Mouse (Mus musculus): Measurements from ENCODE around the gene Bmf. TPM values are rescaled to one million over a fixed set of nuclear protein-coding genes. Genes with fewer than 3 reads are reported as not detected.

Bmf gene
- polyA plus RNA-seq, 1 experiment from 2014 or later, result 2.8 TPM

DNA sequence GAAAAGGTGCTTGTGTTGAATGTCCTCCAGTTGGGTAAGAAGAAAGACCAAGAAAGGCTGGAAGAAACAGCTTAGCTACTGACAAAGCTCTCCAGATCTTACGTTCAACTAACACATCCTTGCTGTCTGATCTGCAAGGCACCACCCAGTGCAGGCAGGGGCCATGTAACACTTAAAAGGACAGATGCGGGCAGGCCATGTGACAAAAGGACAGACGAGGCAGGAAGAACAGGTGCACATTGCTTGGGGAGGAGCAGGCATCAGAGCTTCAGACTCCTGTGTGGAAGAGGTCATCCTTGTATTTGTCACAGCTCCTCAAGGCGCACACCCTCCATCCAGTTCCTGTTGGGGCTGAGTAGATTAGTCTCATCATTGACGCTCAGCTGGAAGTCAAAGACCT is 66.5 kb downstream of the Bmf start:
- Histone ChIP-seq H3K4me1 (replicated peaks; ENCODE audit: control insufficient read depth, insufficient read depth) (peaks cover 6% of the 10 kb centered on the region), H3K4me2 (replicated peaks; ENCODE audit: low read depth) (no peak overlapping the region), H3K36me3 (ENCODE audit: control insufficient read depth, insufficient read depth, low read length) (no peaks in the 10 kb centered on the region), H3K9ac (ENCODE audit: low read length) (no peak overlapping the region), H3K4me3 (ENCODE audit: low read depth, low read length) (no peak overlapping the region), H3K9me3 (ENCODE audit: control insufficient read depth, low read length) (no peaks in the 10 kb centered on the region), H3K27me3 (ENCODE audit: control insufficient read depth, insufficient read depth, low read length) (no peaks in the 10 kb centered on the region), H3K27ac (replicated peaks) (no peak overlapping the region)
- no peak for DNase-seq (ENCODE audit: low spot score)
- TF ChIP-seq EP300 (optimal IDR thresholded peaks at IDR 0.05) (no peak), CTCF (IDR thresholded peaks at IDR 0.05; ENCODE audit: low read depth) (no peak)
- ATAC-seq (ENCODE audit: low FRiP score, low TSS enrichment), result no peak
- WGBS, result 83% methylated on average over 5 of the region's 5 CpGs

DNA sequence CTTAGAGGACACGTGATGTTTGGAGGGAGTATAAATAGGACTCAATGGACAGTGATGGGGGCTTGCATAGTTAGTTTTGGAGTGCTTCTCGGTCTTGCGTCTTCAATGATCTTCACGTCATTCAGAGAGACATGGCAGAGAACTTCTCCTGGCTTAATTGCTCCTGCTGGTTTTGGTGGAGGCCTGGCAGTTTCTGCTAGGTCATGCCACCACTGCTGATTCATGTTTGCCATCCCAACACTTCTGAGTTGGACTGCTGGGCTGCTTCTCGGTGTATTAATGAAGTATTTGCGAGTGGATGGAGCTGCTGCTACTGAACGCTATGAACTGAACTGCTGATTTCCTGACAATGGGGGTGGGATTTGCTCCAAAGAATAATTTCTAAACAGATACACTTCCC is 68.6 kb downstream of the Bmf start:
- H3K27me3 ChIP-seq (ENCODE audit: control insufficient read depth, insufficient read depth, low read length), result no peaks in the 10 kb centered on the region
- peaks cover 6% of the 10 kb centered on the region; the same call in 1 of the 2 replicates for H3K4me1 ChIP-seq (replicated peaks; ENCODE audit: control insufficient read depth, insufficient read depth)
- no peaks in the 10 kb centered on the region for H3K36me3 ChIP-seq (ENCODE audit: control insufficient read depth, insufficient read depth, low read length)
- no peak overlapping the region for H3K4me2 ChIP-seq (replicated peaks; ENCODE audit: low read depth)
- no peak overlapping the region for H3K4me3 ChIP-seq (ENCODE audit: low read depth, low read length)
- H3K27ac ChIP-seq (replicated peaks), result no peak overlapping the region
- DNase-seq (ENCODE audit: low spot score) (no peak), ATAC-seq (ENCODE audit: low FRiP score, low TSS enrichment) (no peak)
- 92% methylated on average over 7 of the region's 7 CpGs for WGBS
- H3K9ac ChIP-seq (ENCODE audit: low read length), result no peak overlapping the region
- no peaks in the 10 kb centered on the region for H3K9me3 ChIP-seq (ENCODE audit: control insufficient read depth, low read length)
- no peak for TF ChIP-seq EP300 (optimal IDR thresholded peaks at IDR 0.05)

DNA sequence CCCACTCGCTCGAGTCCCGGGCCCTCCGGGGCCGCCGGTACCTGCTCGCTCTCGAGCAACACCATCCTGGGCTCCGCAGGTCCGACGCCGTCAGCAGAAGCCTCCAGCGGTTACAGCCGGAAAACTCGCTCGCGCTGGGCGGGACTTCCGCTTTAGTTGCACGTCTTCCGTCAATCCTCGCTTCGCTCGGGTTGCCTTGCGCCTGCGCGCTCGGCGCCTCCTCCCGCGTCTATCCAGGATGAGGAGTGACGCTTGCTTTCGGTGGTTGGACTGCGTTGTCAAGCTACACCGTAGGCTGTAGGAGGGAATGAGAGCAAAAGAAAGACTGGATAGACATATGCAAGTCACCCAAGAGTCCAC is 70.0 kb downstream of the Bmf start, which contains the start of gene Srp14:
Srp14 (minus strand) TSS at position 162 of the 360 bp plus-strand sequence.
- peak within 1 kb of the TSS; percentile 84 for H3K27ac ChIP-seq (replicated peaks)
- H3K9ac ChIP-seq (ENCODE audit: low read length), result peak within 1 kb of the TSS; percentile 91
- H3K36me3 ChIP-seq (ENCODE audit: control insufficient read depth, insufficient read depth, low read length), result 0 out of 2 replicates have a peak, but pooled peaks cover 4% of the 10 kb centered on the region
- no peaks in the 10 kb centered on the region for H3K27me3 ChIP-seq (ENCODE audit: control insufficient read depth, insufficient read depth, low read length)
- no peaks in the 10 kb centered on the region for H3K9me3 ChIP-seq (ENCODE audit: control insufficient read depth, low read length)
- H3K4me3 ChIP-seq (ENCODE audit: low read depth, low read length), result peak within 1 kb of the TSS; percentile 88
- WGBS, result under 1% methylated on average over 35 of the region's 35 CpGs
- H3K4me1 ChIP-seq (replicated peaks; ENCODE audit: control insufficient read depth, insufficient read depth), result peaks cover 6% of the 10 kb centered on the region; the same call in 1 of the 2 replicates
- H3K4me2 ChIP-seq (replicated peaks; ENCODE audit: low read depth), result peak within 1 kb of the TSS; percentile 97
- peak; percentile 93 for ATAC-seq (ENCODE audit: low FRiP score, low TSS enrichment)
- TF ChIP-seq CTCF (IDR thresholded peaks at IDR 0.05; ENCODE audit: low read depth) (peak; percentile 24; the same call in 1 of the 2 replicates), EP300 (optimal IDR thresholded peaks at IDR 0.05) (no peak)
- peak; percentile 94 for DNase-seq (ENCODE audit: low spot score)

DNA sequence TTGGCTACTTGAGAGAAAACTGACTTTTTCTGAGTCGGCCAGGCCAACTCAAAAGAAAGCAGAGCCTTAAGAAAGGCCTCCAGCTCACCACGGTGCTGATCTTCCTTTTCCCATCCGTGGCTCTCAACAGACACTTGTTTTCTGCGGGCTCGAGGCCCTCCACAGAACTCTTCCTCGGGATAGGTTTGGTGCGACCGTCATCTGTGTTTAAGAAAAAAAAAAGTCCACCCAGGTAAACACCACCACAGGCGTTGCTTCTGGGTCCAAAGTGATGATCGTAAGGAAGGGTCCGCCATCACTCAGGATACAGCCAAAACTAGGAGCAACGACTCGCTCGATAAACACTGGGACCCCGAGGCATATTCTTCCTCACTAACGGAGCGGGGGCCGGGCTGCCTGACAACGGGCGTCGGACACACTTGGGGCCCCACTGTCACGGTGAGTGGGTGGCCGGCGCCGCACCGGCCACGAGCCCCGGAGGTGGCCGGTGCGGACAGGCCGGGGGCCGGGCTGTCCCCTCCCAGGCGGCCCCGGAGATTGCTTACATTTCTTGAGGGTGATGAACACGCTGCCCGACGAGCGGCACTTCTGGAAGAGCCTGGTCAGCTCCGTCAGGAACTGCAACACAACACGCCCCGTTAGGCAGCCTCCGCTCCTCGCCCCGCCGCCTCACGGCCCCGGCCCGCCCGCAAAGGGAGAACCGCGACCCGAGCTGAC is 70.5 kb downstream of the Bmf start:
- WGBS, result 1% methylated on average over 52 of the region's 52 CpGs
- TF ChIP-seq EP300 (optimal IDR thresholded peaks at IDR 0.05), result no peak
- no peak for TF ChIP-seq CTCF (IDR thresholded peaks at IDR 0.05; ENCODE audit: low read depth)
- DNase-seq (ENCODE audit: low spot score), result no peak

More for the DNA sequence above, 70.5 kb downstream of the Bmf start:
- peak overlapping the region; percentile 97 for H3K4me2 ChIP-seq (replicated peaks; ENCODE audit: low read depth)
- peak overlapping the region; percentile 91 for H3K9ac ChIP-seq (ENCODE audit: low read length)
- no peaks in the 10 kb centered on the region for H3K9me3 ChIP-seq (ENCODE audit: control insufficient read depth, low read length)
- 0 out of 2 replicates have a peak, but pooled peaks have one; percentile 4 for ATAC-seq (ENCODE audit: low FRiP score, low TSS enrichment)
- H3K4me1 ChIP-seq (replicated peaks; ENCODE audit: control insufficient read depth, insufficient read depth), result peaks cover 6% of the 10 kb centered on the region; the same call in 1 of the 2 replicates
- H3K36me3 ChIP-seq (ENCODE audit: control insufficient read depth, insufficient read depth, low read length), result 0 out of 2 replicates have a peak, but pooled peaks cover 4% of the 10 kb centered on the region
- H3K27ac ChIP-seq (replicated peaks), result peak overlapping the region; percentile 84
- H3K4me3 ChIP-seq (ENCODE audit: low read depth, low read length), result peak overlapping the region; percentile 88
- H3K27me3 ChIP-seq (ENCODE audit: control insufficient read depth, insufficient read depth, low read length), result no peaks in the 10 kb centered on the region

Other genes starting within 250 kb of the Bmf start
- gene Gpr176, start 176.3 kb downstream of the Bmf start, polyA plus RNA-seq (2015; fragmentation: Nextera tagmentation; extraction: Ambion mirVana), result 0.28 and 0.39 TPM in 2 replicates
- gene Eif2ak4, start 161.1 kb downstream of the Bmf start, polyA plus RNA-seq (2015; fragmentation: Nextera tagmentation; extraction: Ambion mirVana), result 4.9 and 5.0 TPM in 2 replicates
- 175 and 180 TPM in 2 replicates for gene Srp14, start 70.0 kb downstream of the Bmf start, polyA plus RNA-seq (2015; fragmentation: Nextera tagmentation; extraction: Ambion mirVana)
- 9.8 and 11.4 TPM in 2 replicates for gene Bub1b, start 48.5 kb upstream of the Bmf start, polyA plus RNA-seq (2015; fragmentation: Nextera tagmentation; extraction: Ambion mirVana)
- gene Pak6, start 113.6 kb upstream of the Bmf start, polyA plus RNA-seq (2015; fragmentation: Nextera tagmentation; extraction: Ambion mirVana), result 3.7 and 5.3 TPM in 2 replicates
- 0.11 and 0.27 TPM in 2 replicates for gene Ankrd63, start 154.3 kb upstream of the Bmf start, polyA plus RNA-seq (2015; fragmentation: Nextera tagmentation; extraction: Ambion mirVana)
- gene Plcb2, start 178.8 kb upstream of the Bmf start, polyA plus RNA-seq (2015; fragmentation: Nextera tagmentation; extraction: Ambion mirVana), result 0.58 and 0.64 TPM in 2 replicates
- gene Inafm2, start 196.1 kb upstream of the Bmf start, polyA plus RNA-seq (2015; fragmentation: Nextera tagmentation; extraction: Ambion mirVana), result 33.8 and 36.7 TPM in 2 replicates
- gene Ccdc9b, start 213.0 kb upstream of the Bmf start, polyA plus RNA-seq (2015; fragmentation: Nextera tagmentation; extraction: Ambion mirVana), result 2.9 TPM in 2 replicates
- gene Phgr1, start 223.1 kb upstream of the Bmf start, polyA plus RNA-seq (2015; fragmentation: Nextera tagmentation; extraction: Ambion mirVana), result 165 and 184 TPM in 2 replicates
- 1.0 and 1.1 TPM in 2 replicates for gene Disp2, start 230.0 kb upstream of the Bmf start, polyA plus RNA-seq (2015; fragmentation: Nextera tagmentation; extraction: Ambion mirVana)

All from stomach, postnatal 0 days (tissue).